In genomic region chr2:71117797-71118708, GRCm38 (mm10) we compare ENCODE assay signal across 8 mouse cellular contexts. TPM values are rescaled to one million over a fixed set of nuclear protein-coding genes. Genes with fewer than 3 reads are reported as not detected.
A peak's percentile ranks its signal among the peaks of the same experiment; 100 is the strongest.
DNase-seq lines count a peak whose midpoint lies in the region; ATAC-seq and TF ChIP-seq lines count a peak whose summit lies in the region.

Cybrd1 (plus strand) TSS chr2:71117923.

- no peaks in the 10 kb centered on the region; the same call in 1 of the 2 replicates for H3K36me3 ChIP-seq in hindbrain, embryonic 13.5 days
- no peaks in the 10 kb centered on the region for H3K36me3 ChIP-seq in liver, embryonic 12.5 days
- peaks cover 4% of the 10 kb centered on the region; the same call in 1 of the 2 replicates for H3K36me3 ChIP-seq in neural tube, embryonic 13.5 days

- 0 out of 2 replicates have a peak, but pooled peaks have one; percentile 24 for ATAC-seq in hindbrain, embryonic 13.5 days (ENCODE audit: low FRiP score)
- ATAC-seq in liver, embryonic 12.5 days: peak; percentile 35; the same call in 1 of the 2 replicates
- peak; percentile 63 for ATAC-seq in neural tube, embryonic 13.5 days (ENCODE audit: low read depth)

- H3K27ac ChIP-seq in gastrocnemius, adult 2 months: peak within 1 kb of the TSS; percentile 40
- no peak within 1 kb of the TSS for H3K27ac ChIP-seq in hindbrain, embryonic 13.5 days
- H3K27ac ChIP-seq in liver, embryonic 12.5 days: no peak within 1 kb of the TSS
- no peak within 1 kb of the TSS for H3K27ac ChIP-seq in neural tube, embryonic 13.5 days (replicated peaks)

- DNase-seq in kidney, adult 18-20 months: peak; percentile 8
- no peak for DNase-seq in kidney, adult 11 months
- peak; percentile 74 for DNase-seq in adrenal gland, postnatal 14 days
- DNase-seq in gastrocnemius, adult 2 months: peak; percentile 89
- no peak for DNase-seq in left cerebral cortex, adult 11 months (ENCODE audit: low spot score)

- H3K9me3 ChIP-seq in hindbrain, embryonic 13.5 days: no peaks in the 10 kb centered on the region
- H3K9me3 ChIP-seq in liver, embryonic 12.5 days (replicated peaks): no peaks in the 10 kb centered on the region; the same call in 1 of the 2 replicates
- H3K9me3 ChIP-seq in neural tube, embryonic 13.5 days: 0 out of 2 replicates have a peak, but pooled peaks cover 3% of the 10 kb centered on the region

- peak within 1 kb of the TSS; percentile 69 for H3K4me3 ChIP-seq in gastrocnemius, adult 2 months
- H3K4me3 ChIP-seq in hindbrain, embryonic 13.5 days: peak within 1 kb of the TSS; percentile 47
- H3K4me3 ChIP-seq in liver, embryonic 12.5 days: peak within 1 kb of the TSS; percentile 54
- peak within 1 kb of the TSS; percentile 40 for H3K4me3 ChIP-seq in neural tube, embryonic 13.5 days

- peaks cover 33% of the 10 kb centered on the region for H3K27me3 ChIP-seq in hindbrain, embryonic 13.5 days
- H3K27me3 ChIP-seq in liver, embryonic 12.5 days (replicated peaks): peaks cover 62% of the 10 kb centered on the region
- peaks cover 24% of the 10 kb centered on the region for H3K27me3 ChIP-seq in neural tube, embryonic 13.5 days

- TF ChIP-seq CTCF in gastrocnemius, adult 2 months (IDR thresholded peaks at IDR 0.05): no peak

- H3K9ac ChIP-seq in hindbrain, embryonic 13.5 days: peak within 1 kb of the TSS; percentile 68
- peak within 1 kb of the TSS; percentile 50 for H3K9ac ChIP-seq in liver, embryonic 12.5 days
- H3K9ac ChIP-seq in neural tube, embryonic 13.5 days: peak within 1 kb of the TSS; percentile 59

- H3K4me1 ChIP-seq in hindbrain, embryonic 13.5 days (replicated peaks): peaks cover 22% of the 10 kb centered on the region
- peaks cover 13% of the 10 kb centered on the region; the same call in 1 of the 2 replicates for H3K4me1 ChIP-seq in liver, embryonic 12.5 days
- H3K4me1 ChIP-seq in neural tube, embryonic 13.5 days (replicated peaks): peaks cover 23% of the 10 kb centered on the region

- peak within 1 kb of the TSS; percentile 74 for H3K4me2 ChIP-seq in hindbrain, embryonic 13.5 days
- peak within 1 kb of the TSS; percentile 79 for H3K4me2 ChIP-seq in liver, embryonic 12.5 days
- peak within 1 kb of the TSS; percentile 67 for H3K4me2 ChIP-seq in neural tube, embryonic 13.5 days

- intact Hi-C loops in gastrocnemius, adult 2 months (cut with DNase I): no loop called here

- WGBS in hindbrain, embryonic 13.5 days: 1% methylated on average over 60 of the region's 60 CpGs
- WGBS in liver, embryonic 12.5 days (ENCODE audit: insufficient replicate concordance): 4% methylated on average over 60 of the region's 60 CpGs
- 2% methylated on average over 60 of the region's 60 CpGs for WGBS in neural tube, embryonic 13.5 days

RNA-seq across cellular contexts. Expression of gene Cybrd1, which starts in this region (rescaled TPM):
- 0.89 and 0.98 TPM in 2 replicates for total RNA-seq in adrenal gland, postnatal 14 days (2021)
- under 1 TPM; 0.20 to 0.59 TPM for total RNA-seq in gastrocnemius, adult 2 months (2021)
- 3.5 and 3.6 TPM in 2 replicates for polyA plus RNA-seq in hindbrain, embryonic 13.5 days (2015; fragmentation: Nextera tagmentation; extraction: Ambion mirVana)
- 0.97 and 1.1 TPM in 2 replicates for polyA plus RNA-seq in liver, embryonic 12.5 days (2016; fragmentation: Nextera tagmentation; extraction: Ambion mirVana)
- polyA plus RNA-seq in neural tube, embryonic 13.5 days (2015; fragmentation: Nextera tagmentation; extraction: Ambion mirVana): 2.2 and 2.7 TPM in 2 replicates

Comparison
In these comparisons a context has a peak if more than half of its experiments do, and no peak if none do; other contexts are left out.
1. Peak in DNase-seq in adrenal gland, postnatal 14 days; RNA of the gene not detected or under 1 TPM.
2. Peak in DNase-seq, H3K4me3 ChIP-seq and H3K27ac ChIP-seq in gastrocnemius, adult 2 months; RNA of the gene not detected or under 1 TPM.